Mouse (Mus musculus) neural tube, embryonic 12.5 days (tissue): ENCODE results near the gene Zfp655. TPM values are rescaled to one million over a fixed set of nuclear protein-coding genes. Genes with fewer than 3 reads are reported as not detected.
"Not testable (repeated sequence)": the region's sequence is repeated elsewhere in the genome, so short reads cannot be mapped to it uniquely, and the experiment has no call there.

ENCODE experiments used
- ATAC-seq: fragments of 200-750 bp; cut with Nextera tagmentation; 2 replicates; pipeline ENCODE4 v1.8.0; 2017; ENCODE audit warnings: low read depth, mild to moderate bottlenecking, moderate TSS enrichment, moderate library complexity; ENCODE audit not compliant: low FRiP score
- H3K27ac ChIP-seq: fragments of 300-500 bp; sonication (generic); 2 replicates; pipeline ENCODE4 v1.5.1; 2016
- H3K27me3 ChIP-seq: fragments of 300-500 bp; sonication (generic); replicated peaks from 2 replicates; pipeline ENCODE4 v1.6.1; 2016; ENCODE audit warnings: mild to moderate bottlenecking
- H3K36me3 ChIP-seq: fragments of 300-500 bp; sonication (generic); 2 replicates; pipeline ENCODE4 v1.6.1; 2016; ENCODE audit warnings: mild to moderate bottlenecking
- H3K4me1 ChIP-seq: fragments of 300-500 bp; sonication (generic); 2 replicates; pipeline ENCODE4 v1.6.1; 2016
- H3K4me2 ChIP-seq: fragments of 300-500 bp; sonication (generic); replicated peaks from 2 replicates; pipeline ENCODE4 v1.6.1; 2016; ENCODE audit warnings: mild to moderate bottlenecking
- H3K4me3 ChIP-seq: fragments of 300-500 bp; sonication (generic); 2 replicates; pipeline ENCODE4 v1.5.1; 2016
- H3K9ac ChIP-seq: fragments of 300-500 bp; sonication (generic); 2 replicates; pipeline ENCODE4 v1.6.1; 2016; ENCODE audit warnings: mild to moderate bottlenecking
- H3K9me3 ChIP-seq: fragments of 300-500 bp; sonication (generic); 2 replicates; pipeline ENCODE4 v1.6.1; 2016; ENCODE audit warnings: mild to moderate bottlenecking
- WGBS: fragments of 180-500 bp; shearing (Covaris S2); methylation state at CpG from one replicate; pipeline ENCODE4 v1.1.7; 2016; 5-methylcytosine and 5-hydroxymethylcytosine counted together
- polyA plus RNA-seq: library from polyadenylated mRNA; unstranded; fragments of >200 nt; fragmentation: Nextera tagmentation; extraction: Ambion mirVana; gene quantifications from 2 replicates; pipeline ENCODE4 v1.2.1, GENCODE M21; 2016

Gene Zfp655
- polyA plus RNA-seq, 1 experiment from 2014 or later, result 41.7 TPM

DNA sequence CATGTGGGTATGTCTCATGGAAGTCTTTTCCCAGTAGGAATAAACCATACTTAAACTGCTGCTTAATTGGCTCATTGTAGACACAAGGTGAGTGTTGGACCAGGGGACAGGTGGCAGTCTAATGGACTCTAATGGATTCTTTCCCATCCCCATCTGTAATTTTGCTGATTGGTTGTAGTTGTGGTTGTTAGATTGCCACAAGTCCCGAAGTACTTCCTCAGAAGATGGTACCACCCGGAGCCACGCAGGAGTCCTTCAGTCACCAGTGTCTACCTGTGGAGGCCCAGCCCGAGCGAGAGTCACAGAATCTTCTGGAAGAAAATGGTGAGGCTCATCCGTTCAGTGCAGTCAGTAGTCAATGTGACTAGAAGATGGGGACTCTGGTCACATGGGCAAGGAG lies 24.1 kb upstream of the Zfp655 start:
- no peaks in the 10 kb centered on the region for H3K27me3 ChIP-seq
- H3K36me3 ChIP-seq, result peaks cover 35% of the 10 kb centered on the region
- H3K4me1 ChIP-seq, result peaks cover 9% of the 10 kb centered on the region
- 96% methylated on average over 6 of the region's 6 CpGs for WGBS
- H3K4me2 ChIP-seq, result no peak overlapping the region
- ATAC-seq, result no peak
- no peaks in the 10 kb centered on the region for H3K9me3 ChIP-seq
- no peak overlapping the region for H3K4me3 ChIP-seq
- H3K9ac ChIP-seq, result no peak overlapping the region
- H3K27ac ChIP-seq, result no peak overlapping the region

DNA sequence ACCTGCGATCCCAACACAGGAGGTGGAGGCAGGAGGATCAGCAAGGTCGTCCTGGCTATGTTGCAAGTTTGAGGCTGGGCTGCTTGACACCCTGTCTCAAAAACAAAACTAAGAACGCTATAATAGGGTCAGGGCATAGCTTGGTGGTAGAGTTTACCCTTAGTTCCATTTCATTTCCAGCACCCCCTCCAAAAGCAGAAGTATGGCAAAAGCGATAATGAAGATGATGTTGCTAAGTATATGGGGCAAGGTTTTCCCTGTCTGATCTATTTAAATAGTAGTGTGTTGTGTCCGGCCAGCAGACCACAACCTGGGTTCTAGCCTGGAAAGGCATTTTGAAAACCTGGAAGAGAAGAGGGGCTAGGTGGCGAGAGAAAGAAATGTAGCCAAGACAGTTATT lies 23.6 kb upstream of the Zfp655 start:
- no peak overlapping the region for H3K4me2 ChIP-seq
- no peak overlapping the region for H3K27ac ChIP-seq
- 89% methylated on average over 6 of the region's 6 CpGs for WGBS
- H3K27me3 ChIP-seq, result no peaks in the 10 kb centered on the region
- no peaks in the 10 kb centered on the region for H3K9me3 ChIP-seq
- peaks cover 40% of the 10 kb centered on the region for H3K36me3 ChIP-seq
- H3K4me3 ChIP-seq, result no peak overlapping the region
- H3K9ac ChIP-seq, result no peak overlapping the region
- H3K4me1 ChIP-seq, result peaks cover 9% of the 10 kb centered on the region
- no peak for ATAC-seq

DNA sequence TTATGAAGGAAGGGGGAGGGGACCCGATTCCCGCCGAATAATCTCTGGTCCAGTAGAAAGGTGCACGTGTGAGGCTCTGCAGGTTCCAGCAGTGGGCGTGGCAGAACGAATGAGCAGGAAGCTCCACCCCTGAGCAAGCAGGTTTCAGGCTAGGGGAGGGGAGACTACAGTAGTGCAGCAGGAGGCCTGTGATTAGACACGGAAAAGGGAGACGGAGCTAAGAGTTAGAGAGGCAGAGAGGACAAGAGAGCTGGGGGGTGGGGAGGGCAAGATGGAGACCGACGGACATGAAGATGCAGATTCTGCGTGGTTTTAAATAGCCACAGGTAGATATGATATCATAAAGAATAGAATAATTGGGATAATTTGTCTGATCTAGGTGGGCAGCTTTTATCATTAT lies 23.1 kb upstream of the Zfp655 start:
- H3K9ac ChIP-seq, H3K9me3 ChIP-seq, H3K27me3 ChIP-seq, H3K27ac ChIP-seq, H3K4me2 ChIP-seq, ATAC-seq, H3K4me3 ChIP-seq, H3K4me1 ChIP-seq: not testable (repeated sequence)
- peaks cover 44% of the 10 kb centered on the region for H3K36me3 ChIP-seq
- 45% methylated on average over 11 of the region's 11 CpGs for WGBS

DNA sequence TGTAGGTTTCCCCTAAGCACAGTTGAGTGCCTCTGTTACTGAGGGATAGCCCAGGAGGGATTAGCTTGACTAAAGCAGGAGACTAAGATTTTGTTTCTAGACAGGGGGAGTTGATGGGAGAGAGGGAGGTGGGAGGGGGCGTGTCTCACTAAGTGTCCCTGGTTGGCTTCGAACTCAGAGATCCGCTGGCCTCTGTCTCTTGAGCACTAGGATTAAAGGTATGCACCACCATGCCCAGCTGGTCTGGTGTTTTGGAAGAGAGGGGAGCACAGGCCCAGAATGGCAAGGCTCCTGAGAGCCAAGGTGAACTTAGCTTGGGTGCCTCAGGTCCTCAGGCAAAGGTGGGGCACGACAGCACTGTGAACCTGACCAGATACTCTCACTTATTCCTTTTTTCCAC lies 20.2 kb upstream of the Zfp655 start:
- Histone ChIP-seq H3K36me3 (peaks cover 60% of the 10 kb centered on the region), H3K9me3 (no peaks in the 10 kb centered on the region), H3K27me3 (no peaks in the 10 kb centered on the region), H3K4me3 (no peak overlapping the region), H3K9ac (no peak overlapping the region), H3K27ac (no peak overlapping the region), H3K4me1 (no peaks in the 10 kb centered on the region), H3K4me2 (no peak overlapping the region)
- no peak for ATAC-seq
- WGBS, result 93% methylated on average over 4 of the region's 4 CpGs

DNA sequence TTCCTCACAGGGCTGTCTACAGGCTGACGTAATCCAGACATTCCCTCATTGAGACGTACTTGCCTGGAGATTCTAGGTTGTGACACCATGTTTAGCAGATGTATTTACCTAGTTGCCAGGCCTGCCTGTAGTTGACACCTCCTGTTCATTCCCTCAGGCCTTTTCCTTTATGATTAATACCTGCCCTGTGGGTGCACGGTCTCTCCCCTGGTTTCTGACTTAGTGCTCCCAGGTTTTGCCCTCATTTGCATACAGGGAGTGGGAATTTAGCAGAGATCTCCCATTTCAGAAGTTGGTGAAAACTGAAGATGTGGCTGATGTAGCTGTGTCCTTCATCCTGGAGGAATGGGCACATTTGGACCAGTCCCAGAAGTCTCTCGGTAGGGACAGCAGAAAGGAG lies 19.3 kb upstream of the Zfp655 start:
- no peak overlapping the region for H3K4me3 ChIP-seq
- WGBS, result 96% methylated on average over 4 of the region's 4 CpGs

DNA sequence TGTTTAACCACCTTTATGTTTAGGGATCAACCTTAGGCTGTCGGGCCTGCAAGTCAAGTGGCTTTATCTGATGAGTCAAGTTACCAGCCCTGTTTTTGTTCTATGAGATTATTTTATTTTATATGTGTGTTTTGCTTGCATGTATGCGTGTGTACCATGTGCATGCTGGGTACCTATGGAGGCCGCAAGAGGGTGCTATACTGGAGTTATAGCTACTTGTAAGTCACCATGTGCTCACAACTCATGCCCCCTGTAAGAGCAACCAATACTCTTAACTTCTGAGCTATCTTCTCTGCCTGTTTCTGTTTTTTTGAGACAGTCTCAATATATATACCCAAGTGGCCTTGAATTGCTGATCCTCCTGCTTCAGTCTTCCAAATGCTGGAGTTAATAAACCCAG lies 18.0 kb upstream of the Zfp655 start:
- Histone ChIP-seq H3K4me3 (no peak overlapping the region), H3K27ac (no peak overlapping the region), H3K36me3 (peaks cover 61% of the 10 kb centered on the region), H3K9me3 (no peaks in the 10 kb centered on the region), H3K4me1 (no peaks in the 10 kb centered on the region), H3K4me2 (no peak overlapping the region), H3K27me3 (no peaks in the 10 kb centered on the region), H3K9ac (no peak overlapping the region)
- 93% methylated on average over 3 of the region's 3 CpGs for WGBS
- no peak for ATAC-seq

More for the DNA sequence above, 19.3 kb upstream of the Zfp655 start:
- H3K27ac ChIP-seq, result no peak overlapping the region
- H3K4me2 ChIP-seq, result no peak overlapping the region
- no peak for ATAC-seq
- no peaks in the 10 kb centered on the region for H3K4me1 ChIP-seq
- peaks cover 60% of the 10 kb centered on the region for H3K36me3 ChIP-seq
- H3K27me3 ChIP-seq, result no peaks in the 10 kb centered on the region
- no peaks in the 10 kb centered on the region for H3K9me3 ChIP-seq
- H3K9ac ChIP-seq, result no peak overlapping the region

DNA sequence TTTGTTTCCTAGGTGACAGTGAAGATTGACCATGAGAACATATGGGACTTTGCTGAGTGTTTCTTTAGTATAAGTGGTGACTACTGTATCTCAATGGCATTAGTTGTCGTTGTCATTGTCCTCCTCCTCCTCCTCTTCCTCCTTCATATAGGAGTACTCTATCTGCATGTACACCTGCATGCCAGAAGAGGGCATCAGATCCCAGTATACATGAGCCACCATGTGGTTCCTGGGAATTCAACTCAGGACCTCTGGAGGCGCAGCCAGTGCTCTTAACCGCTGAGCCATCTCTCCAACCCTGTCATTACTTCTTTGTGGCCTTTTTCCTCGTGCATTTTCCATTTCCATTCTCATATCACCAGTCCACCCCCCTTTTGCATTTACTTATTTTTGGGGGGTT lies 16.8 kb upstream of the Zfp655 start:
- Histone ChIP-seq H3K4me2 (no peak overlapping the region), H3K27ac (no peak overlapping the region), H3K27me3 (no peaks in the 10 kb centered on the region), H3K9me3 (no peaks in the 10 kb centered on the region), H3K36me3 (peaks cover 66% of the 10 kb centered on the region), H3K4me3 (no peak overlapping the region), H3K4me1 (no peaks in the 10 kb centered on the region), H3K9ac (no peak overlapping the region)
- WGBS, result 68% methylated on average over 4 of the region's 4 CpGs
- no peak for ATAC-seq

DNA sequence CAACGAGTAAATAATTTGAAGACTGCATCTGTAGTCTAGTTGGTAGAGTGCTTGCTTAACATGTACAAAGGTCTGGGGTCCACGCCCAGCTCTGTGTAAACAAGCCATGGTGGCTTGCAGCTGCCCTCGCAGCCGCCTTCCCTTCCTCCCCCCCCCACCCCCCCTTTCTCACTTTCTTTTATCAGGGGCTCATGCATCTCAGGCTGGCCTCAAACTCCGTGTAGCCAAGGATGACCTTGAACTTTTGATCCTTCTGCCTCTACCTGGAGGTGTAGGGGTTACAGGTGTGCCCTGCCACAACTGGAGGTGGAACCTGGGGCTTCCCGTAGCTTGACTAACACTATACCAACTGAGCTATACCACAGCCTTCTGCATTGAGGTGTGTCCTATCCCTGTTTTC lies 13.8 kb upstream of the Zfp655 start:
- no peak overlapping the region for H3K9ac ChIP-seq
- H3K9me3 ChIP-seq, result no peaks in the 10 kb centered on the region
- no peak overlapping the region for H3K27ac ChIP-seq
- no peak overlapping the region for H3K4me3 ChIP-seq
- peaks cover 62% of the 10 kb centered on the region for H3K36me3 ChIP-seq
- no peak overlapping the region for H3K4me2 ChIP-seq
- no peak for ATAC-seq
- no peaks in the 10 kb centered on the region for H3K4me1 ChIP-seq
- WGBS, result 91% methylated on average over 6 of the region's 6 CpGs
- H3K27me3 ChIP-seq, result no peaks in the 10 kb centered on the region

DNA sequence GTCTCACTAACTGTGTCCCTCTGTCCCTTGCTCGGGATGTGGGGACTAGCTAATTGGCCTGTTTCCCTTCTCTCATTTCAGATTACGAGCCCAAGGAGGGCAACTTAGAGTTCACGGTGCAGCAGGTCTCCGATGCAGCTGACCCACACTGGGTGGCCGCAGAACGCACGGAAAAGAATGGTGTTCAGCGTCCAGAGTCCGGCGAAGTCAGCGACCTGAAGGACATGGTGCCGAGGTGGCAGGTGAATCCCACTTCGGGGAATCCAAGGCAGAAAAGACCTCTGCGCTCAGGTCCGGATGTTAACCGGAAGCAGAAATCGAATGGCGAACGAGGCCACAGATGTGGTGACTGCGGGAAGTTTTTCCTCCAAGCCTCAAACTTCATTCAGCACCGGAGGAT lies 13.3 kb upstream of the Zfp655 start:
- Histone ChIP-seq H3K9ac (no peak overlapping the region), H3K36me3 (peaks cover 58% of the 10 kb centered on the region), H3K4me1 (no peaks in the 10 kb centered on the region), H3K4me3 (no peak overlapping the region), H3K27ac (no peak overlapping the region), H3K4me2 (no peak overlapping the region), H3K27me3 (no peaks in the 10 kb centered on the region), H3K9me3 (no peaks in the 10 kb centered on the region)
- WGBS, result 97% methylated on average over 21 of the region's 21 CpGs
- ATAC-seq, result no peak

DNA sequence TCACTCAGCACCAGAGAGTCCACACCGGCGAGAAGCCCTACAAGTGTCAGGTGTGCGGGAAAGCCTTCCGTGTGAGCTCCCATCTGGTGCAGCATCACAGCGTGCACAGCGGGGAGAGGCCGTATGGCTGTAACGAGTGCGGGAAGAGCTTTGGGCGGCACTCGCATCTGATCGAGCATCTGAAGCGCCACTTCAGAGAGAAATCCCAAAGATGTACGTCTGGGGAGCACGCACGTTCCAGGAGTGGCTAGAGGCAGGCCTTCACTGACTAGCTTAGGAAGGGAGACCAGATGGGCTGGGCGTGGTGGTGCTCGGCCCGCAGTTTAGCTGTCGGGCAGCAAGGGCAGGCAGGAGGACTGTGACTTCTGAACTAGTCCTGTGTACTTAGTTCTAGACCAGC lies 12.8 kb upstream of the Zfp655 start:
- Histone ChIP-seq H3K4me3 (no peak overlapping the region), H3K9ac (no peak overlapping the region), H3K27me3 (no peaks in the 10 kb centered on the region), H3K4me1 (no peaks in the 10 kb centered on the region), H3K27ac (no peak overlapping the region), H3K4me2 (no peak overlapping the region), H3K36me3 (peaks cover 54% of the 10 kb centered on the region), H3K9me3 (no peaks in the 10 kb centered on the region)
- ATAC-seq, result no peak
- 95% methylated on average over 20 of the region's 20 CpGs for WGBS

DNA sequence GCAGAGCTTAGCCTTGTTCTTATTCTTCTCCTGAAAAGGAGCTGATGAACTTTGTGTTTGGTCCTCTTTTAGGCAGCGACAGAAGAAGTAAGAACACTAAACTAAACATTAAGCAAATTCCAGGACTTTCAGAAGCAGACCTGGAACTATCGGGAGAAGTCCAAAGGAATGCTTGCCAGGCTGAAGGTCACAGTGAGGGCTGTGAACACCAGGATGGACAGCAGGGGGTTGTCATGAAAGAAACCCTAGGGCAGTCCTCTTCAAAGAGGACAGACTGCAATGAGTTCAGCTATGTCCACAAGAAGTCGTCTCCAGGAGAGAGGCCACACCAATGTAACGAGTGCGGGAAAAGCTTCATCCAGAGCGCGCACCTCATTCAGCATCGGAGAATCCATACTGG lies 11.5 kb upstream of the Zfp655 start:
- peaks cover 46% of the 10 kb centered on the region for H3K36me3 ChIP-seq
- 91% methylated on average over 8 of the region's 8 CpGs for WGBS
- H3K4me2 ChIP-seq, result no peak overlapping the region

DNA sequence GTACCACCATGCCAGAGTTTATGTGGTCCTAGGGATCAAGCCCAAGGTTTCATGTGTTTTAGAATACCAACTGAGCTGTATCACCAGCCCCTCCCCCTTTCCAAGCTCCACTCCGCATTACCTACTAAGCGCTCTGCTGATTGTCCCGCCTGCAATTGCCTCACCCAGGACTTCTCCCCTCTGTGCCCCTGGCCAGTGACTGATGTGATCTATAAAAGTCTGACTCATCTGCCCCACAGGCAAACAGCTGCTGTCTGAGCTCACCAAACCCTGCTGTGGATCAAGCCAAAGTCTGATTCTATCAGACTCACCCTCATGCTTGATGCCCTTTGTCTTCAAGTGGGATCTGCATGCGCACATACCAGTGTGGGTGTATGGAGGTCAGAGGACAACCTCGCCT lies 8.7 kb upstream of the Zfp655 start:
- H3K27me3 ChIP-seq, result no peaks in the 10 kb centered on the region
- no peak overlapping the region for H3K4me2 ChIP-seq
- no peak overlapping the region for H3K4me3 ChIP-seq
- peaks cover 40% of the 10 kb centered on the region for H3K36me3 ChIP-seq
- no peaks in the 10 kb centered on the region for H3K9me3 ChIP-seq
- H3K27ac ChIP-seq, result no peak overlapping the region
- ATAC-seq, result no peak
- H3K9ac ChIP-seq, result no peak overlapping the region
- H3K4me1 ChIP-seq, result no peaks in the 10 kb centered on the region
- 83% methylated on average over 5 of the region's 5 CpGs for WGBS

More for the DNA sequence above, 11.5 kb upstream of the Zfp655 start:
- Histone ChIP-seq H3K4me1 (no peaks in the 10 kb centered on the region), H3K9ac (no peak overlapping the region), H3K4me3 (no peak overlapping the region), H3K27ac (no peak overlapping the region), H3K9me3 (no peaks in the 10 kb centered on the region), H3K27me3 (no peaks in the 10 kb centered on the region)
- no peak for ATAC-seq

DNA sequence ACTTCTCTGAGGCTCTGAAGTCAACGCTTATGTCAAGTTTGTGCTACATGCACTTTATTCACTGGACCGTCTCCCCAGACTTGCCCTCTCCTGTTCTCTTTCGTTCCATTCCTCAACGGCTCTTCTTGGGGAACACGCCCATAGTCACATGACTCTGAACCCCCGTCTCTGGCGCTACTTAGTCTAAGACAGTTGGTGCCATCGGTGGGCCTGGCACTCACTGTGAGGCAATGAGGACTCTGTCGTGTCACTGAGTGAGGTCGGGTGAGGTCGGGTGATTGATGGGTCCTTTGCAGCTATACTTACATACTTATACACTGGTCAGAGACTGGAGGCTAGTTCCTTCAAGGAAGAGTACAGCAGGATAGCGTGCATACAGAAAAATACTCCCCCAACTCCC lies 8.1 kb upstream of the Zfp655 start:
- Histone ChIP-seq H3K4me3 (no peak overlapping the region), H3K9ac (no peak overlapping the region), H3K27ac (no peak overlapping the region), H3K4me1 (no peaks in the 10 kb centered on the region), H3K27me3 (no peaks in the 10 kb centered on the region), H3K36me3 (peaks cover 34% of the 10 kb centered on the region), H3K4me2 (no peak overlapping the region), H3K9me3 (no peaks in the 10 kb centered on the region)
- WGBS, result 84% methylated on average over 12 of the region's 12 CpGs
- ATAC-seq, result no peak
